Comparison of ENCODE assay signal across 21 mouse cellular contexts in genomic region chr3:40410749-40411310, GRCm38 (mm10).
DNase-seq lines count a peak whose midpoint lies in the region; ATAC-seq and TF ChIP-seq lines count a peak whose summit lies in the region.
"Had no signal": no experiment of that assay in that cellular context is flagged by ENCODE, and none has a peak within 500 bp of the region (broad histone marks: within the 10 kb centered on the region; RNA-seq: fewer than 3 reads in every experiment).

No protein-coding gene starts in this region.

- H3K36me3 ChIP-seq in kidney, embryonic 14.5 days (ENCODE audit: control insufficient read depth, insufficient read depth, low read length), result no peaks in the 10 kb centered on the region
- no peaks in the 10 kb centered on the region for H3K36me3 ChIP-seq in liver, embryonic 16.5 days (ENCODE audit: control insufficient read depth, insufficient read depth)
- H3K36me3 ChIP-seq: embryonic facial prominence, embryonic 15.5 days; forebrain, embryonic 10.5 days; heart, embryonic 12.5 days; hindbrain, embryonic 10.5 days had no signal

- no peak overlapping the region for H3K4me2 ChIP-seq in kidney, embryonic 14.5 days (replicated peaks; ENCODE audit: low read depth, low read length)
- H3K4me2 ChIP-seq in liver, embryonic 16.5 days (ENCODE audit: low read depth, low read length), result no peak overlapping the region
- H3K4me2 ChIP-seq: embryonic facial prominence, embryonic 15.5 days; heart, embryonic 12.5 days; hindbrain, embryonic 14.5 days had no signal

- 41% methylated on average over 4 of the region's 4 CpGs for WGBS in kidney, embryonic 14.5 days
- 24% methylated on average over 4 of the region's 4 CpGs for WGBS in liver, embryonic 16.5 days (ENCODE audit: insufficient replicate concordance)

- H3K4me1 ChIP-seq in kidney, embryonic 14.5 days (ENCODE audit: control insufficient read depth, insufficient read depth, low read length), result peaks cover 17% of the 10 kb centered on the region; the same call in 1 of the 2 replicates
- no peaks in the 10 kb centered on the region for H3K4me1 ChIP-seq in liver, embryonic 16.5 days (ENCODE audit: control insufficient read depth, low read depth, low read length)
- H3K4me1 ChIP-seq: heart, embryonic 12.5 days had no signal

- ATAC-seq in kidney, embryonic 14.5 days (ENCODE audit: low FRiP score, low TSS enrichment), result 0 out of 2 replicates have a peak, but pooled peaks have one; percentile 32
- ATAC-seq in liver, embryonic 16.5 days (ENCODE audit: low read depth), result 0 out of 2 replicates have a peak, but pooled peaks have one; percentile 7
- ATAC-seq: forebrain, embryonic 14.5 days had no signal

- H3K9me3 ChIP-seq in kidney, embryonic 14.5 days (ENCODE audit: control insufficient read depth, low read length), result no peaks in the 10 kb centered on the region
- H3K9me3 ChIP-seq in liver, embryonic 16.5 days (replicated peaks; ENCODE audit: control insufficient read depth, low read length), result no peaks in the 10 kb centered on the region
- H3K9me3 ChIP-seq: embryonic facial prominence, embryonic 15.5 days; forebrain, embryonic 10.5 days; heart, embryonic 12.5 days; hindbrain, embryonic 10.5 days had no signal

- no peak overlapping the region for H3K9ac ChIP-seq in kidney, embryonic 14.5 days (ENCODE audit: low read depth, low read length)
- H3K9ac ChIP-seq in liver, embryonic 16.5 days (ENCODE audit: low read depth, low read length), result no peak overlapping the region
- H3K9ac ChIP-seq: embryonic facial prominence, embryonic 15.5 days; heart, embryonic 12.5 days; hindbrain, embryonic 14.5 days had no signal

- H3K27me3 ChIP-seq in kidney, embryonic 14.5 days (ENCODE audit: control insufficient read depth, insufficient read depth, low read length), result no peaks in the 10 kb centered on the region
- no peaks in the 10 kb centered on the region for H3K27me3 ChIP-seq in liver, embryonic 16.5 days (ENCODE audit: control insufficient read depth, insufficient read depth, low read depth, low read length)
- H3K27me3 ChIP-seq: embryonic facial prominence, embryonic 15.5 days; heart, embryonic 12.5 days had no signal

- DNase-seq in kidney, adult 11 months, result no peak
- DNase-seq in liver, result no peak
- DNase-seq in Muller cell, postnatal 12 days (ENCODE audit: inconsistent ontology term), result peak; percentile 63
- peak; percentile 16 for DNase-seq in kidney, postnatal 14 days
- no peak for DNase-seq in gastrocnemius, adult 2 months
- DNase-seq: adrenal gland, postnatal 10 days; cerebellum, adult 11 months; cerebellum, adult 8-10 months; cerebellum, postnatal 14 days; embryo, embryonic 11 days; gastrocnemius, postnatal 10 days; heart, adult 2 months had no signal

- H3K4me3 ChIP-seq in kidney, embryonic 14.5 days (ENCODE audit: low read length), result no peak overlapping the region
- no peak overlapping the region for H3K4me3 ChIP-seq in liver, embryonic 16.5 days (ENCODE audit: low read depth, low read length)
- no peak overlapping the region for H3K4me3 ChIP-seq in gastrocnemius, adult 2 months
- H3K4me3 ChIP-seq: embryonic facial prominence, embryonic 15.5 days; erythroblast, embryonic 14.5 days; forebrain, embryonic 10.5 days; heart, adult 2 months; heart, embryonic 12.5 days; hindbrain, embryonic 10.5 days had no signal

- intact Hi-C loops in gastrocnemius, adult 2 months (cut with DNase I), result no loop called here

- TF ChIP-seq CTCF in gastrocnemius, adult 2 months (IDR thresholded peaks at IDR 0.05), result no peak

- H3K27ac ChIP-seq in kidney, embryonic 14.5 days (ENCODE audit: low read depth, low read length), result no peak overlapping the region
- H3K27ac ChIP-seq in liver, embryonic 16.5 days (ENCODE audit: low read length), result no peak overlapping the region
- no peak overlapping the region for H3K27ac ChIP-seq in gastrocnemius, adult 2 months
- H3K27ac ChIP-seq: embryonic facial prominence, embryonic 15.5 days; forebrain, embryonic 10.5 days; heart, adult 2 months; hindbrain, embryonic 10.5 days; hindbrain, embryonic 14.5 days had no signal

Comparison
In these comparisons a context has a peak if more than half of its experiments do, and no peak if none do; other contexts are left out.
1. DNase-seq: peak in Muller cell, postnatal 12 days (single experiment) and kidney, postnatal 14 days (single experiment); none in kidney, adult 11 months (single experiment), liver (single experiment) and gastrocnemius, adult 2 months (single experiment).